8 mouse cellular contexts compared by ENCODE assay signal in the genomic region with DNA sequence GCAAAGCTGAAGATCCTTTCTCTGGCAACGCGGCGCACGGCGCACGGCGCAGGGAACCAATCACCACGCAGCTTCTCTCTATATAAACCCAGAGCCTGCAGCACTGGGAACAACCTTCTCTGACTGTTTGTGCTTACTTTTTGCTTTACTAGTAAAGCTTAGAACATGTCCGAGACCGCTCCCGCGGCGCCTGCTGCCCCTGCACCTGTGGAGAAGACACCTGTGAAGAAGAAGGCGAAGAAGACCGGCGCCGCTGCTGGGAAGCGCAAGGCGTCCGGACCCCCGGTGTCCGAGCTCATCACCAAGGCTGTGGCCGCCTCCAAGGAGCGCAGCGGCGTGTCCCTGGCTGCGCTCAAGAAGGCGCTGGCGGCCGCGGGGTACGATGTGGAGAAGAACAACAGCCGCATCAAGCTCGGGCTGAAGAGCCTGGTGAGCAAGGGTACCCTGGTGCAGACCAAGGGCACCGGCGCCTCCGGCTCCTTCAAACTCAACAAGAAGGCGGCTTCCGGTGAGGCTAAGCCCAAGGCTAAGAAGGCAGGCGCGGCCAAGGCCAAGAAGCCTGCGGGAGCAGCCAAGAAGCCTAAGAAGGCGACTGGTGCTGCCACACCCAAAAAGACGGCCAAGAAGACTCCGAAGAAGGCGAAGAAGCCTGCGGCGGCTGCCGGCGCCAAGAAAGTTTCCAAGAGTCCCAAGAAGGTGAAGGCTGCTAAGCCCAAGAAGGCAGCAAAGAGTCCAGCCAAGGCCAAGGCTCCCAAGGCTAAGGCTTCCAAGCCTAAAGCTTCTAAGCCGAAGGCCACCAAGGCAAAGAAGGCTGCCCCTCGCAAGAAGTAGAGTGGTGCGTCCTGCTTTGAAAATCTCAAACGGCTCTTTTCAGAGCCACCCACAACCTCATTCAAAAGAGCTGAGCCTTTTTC. TPM values are rescaled to one million over a fixed set of nuclear protein-coding genes. Genes with fewer than 3 reads are reported as not detected.
A peak's percentile ranks its signal among the peaks of the same experiment; 100 is the strongest.
DNase-seq lines count a peak whose midpoint lies in the region; ATAC-seq lines count a peak whose summit lies in the region.

No protein-coding gene starts in this region.

- peak; percentile 73 for ATAC-seq in hindbrain, embryonic 13.5 days (ENCODE audit: low FRiP score)
- peak; percentile 66 for ATAC-seq in megakaryocyte, adult 5-6 weeks (ENCODE audit: poor library complexity, severe bottlenecking)

- peak; percentile 78 for DNase-seq in Muller cell, postnatal 12 days (ENCODE audit: inconsistent ontology term)
- DNase-seq in cerebellum, adult 9-10 months, result peak; percentile 81
- peak; percentile 69 to 88 for DNase-seq in frontal cortex, adult 2 months (ENCODE audit: extremely low spot score in 1 of 2, low spot score in 1 of 2)
- DNase-seq in left cerebral cortex, adult 9 months (ENCODE audit: low spot score in 2 of 2), result peak; percentile 62 to 82
- DNase-seq in right cerebral cortex, adult 2 months (ENCODE audit: low spot score in 2 of 2), result peak; percentile 80 to 86
- DNase-seq in urinary bladder, postnatal 25 days (ENCODE audit: low spot score), result peak; percentile 56

- H3K36me3 ChIP-seq in hindbrain, embryonic 13.5 days, result no peaks in the 10 kb centered on the region

- peak overlapping the region; percentile 80 for H3K9ac ChIP-seq in hindbrain, embryonic 13.5 days

- under 1% methylated on average over 54 of the region's 54 CpGs for WGBS in hindbrain, embryonic 13.5 days

- peak overlapping the region; percentile 53 for H3K4me3 ChIP-seq in hindbrain, embryonic 13.5 days

- H3K4me1 ChIP-seq in hindbrain, embryonic 13.5 days (replicated peaks), result peaks cover 32% of the 10 kb centered on the region

- no peaks in the 10 kb centered on the region for H3K9me3 ChIP-seq in hindbrain, embryonic 13.5 days

- peak overlapping the region; percentile 99 for H3K4me2 ChIP-seq in hindbrain, embryonic 13.5 days

- H3K27me3 ChIP-seq in hindbrain, embryonic 13.5 days, result no peaks in the 10 kb centered on the region

- peak overlapping the region; percentile 93 for H3K27ac ChIP-seq in hindbrain, embryonic 13.5 days

RNA-seq across cellular contexts. Expression of a gene that starts 2.1 kb away (rescaled TPM):
- polyA plus RNA-seq in frontal cortex, adult 2 months (2012; rRNA removed), result 0.14 and 0.19 TPM in 2 replicates
- 0.10 and 0.16 TPM in 2 replicates for polyA plus RNA-seq in hindbrain, embryonic 13.5 days (2015; fragmentation: Nextera tagmentation; extraction: Ambion mirVana)
- 16.7 and 17.0 TPM in 2 replicates for total RNA-seq in megakaryocyte, adult 5-6 weeks (2015)
- 182 and 184 TPM in 2 replicates for total RNA-seq in megakaryocyte, adult 5-6 weeks (2017)

RNA-seq across cellular contexts. Expression of a gene that starts 3.7 kb away (rescaled TPM):
- 2.8 and 3.7 TPM in 2 replicates for polyA plus RNA-seq in frontal cortex, adult 2 months (2012; rRNA removed)
- polyA plus RNA-seq in hindbrain, embryonic 13.5 days (2015; fragmentation: Nextera tagmentation; extraction: Ambion mirVana), result 0.83 TPM in 1 of 2 replicates, not detected in the other
- total RNA-seq in megakaryocyte, adult 5-6 weeks (2015), result 110 and 116 TPM in 2 replicates
- 2,488 and 3,291 TPM in 2 replicates for total RNA-seq in megakaryocyte, adult 5-6 weeks (2017)

RNA-seq across cellular contexts. Expression of a gene that starts 7.0 kb away (rescaled TPM):
- 2.2 and 3.3 TPM in 2 replicates for polyA plus RNA-seq in frontal cortex, adult 2 months (2012; rRNA removed)
- 2.1 and 2.8 TPM in 2 replicates for polyA plus RNA-seq in hindbrain, embryonic 13.5 days (2015; fragmentation: Nextera tagmentation; extraction: Ambion mirVana)
- total RNA-seq in megakaryocyte, adult 5-6 weeks (2015), result 101 and 161 TPM in 2 replicates
- 295 and 358 TPM in 2 replicates for total RNA-seq in megakaryocyte, adult 5-6 weeks (2017)

RNA-seq across cellular contexts. Expression of a gene that starts 11.3 kb away (rescaled TPM):
- 0.22 and 0.59 TPM in 2 replicates for polyA plus RNA-seq in frontal cortex, adult 2 months (2012; rRNA removed)
- 0.38 TPM in 1 of 2 replicates, not detected in the other for polyA plus RNA-seq in hindbrain, embryonic 13.5 days (2015; fragmentation: Nextera tagmentation; extraction: Ambion mirVana)
- 43.8 and 48.7 TPM in 2 replicates for total RNA-seq in megakaryocyte, adult 5-6 weeks (2015)
- total RNA-seq in megakaryocyte, adult 5-6 weeks (2017), result 145 and 146 TPM in 2 replicates

RNA-seq across cellular contexts. Expression of a gene that starts 12.0 kb away (rescaled TPM):
- 0.15 and 0.44 TPM in 2 replicates for polyA plus RNA-seq in frontal cortex, adult 2 months (2012; rRNA removed)
- polyA plus RNA-seq in hindbrain, embryonic 13.5 days (2015; fragmentation: Nextera tagmentation; extraction: Ambion mirVana), result 0.29 TPM in 1 of 2 replicates, not detected in the other
- 32.3 and 36.5 TPM in 2 replicates for total RNA-seq in megakaryocyte, adult 5-6 weeks (2015)
- 143 and 176 TPM in 2 replicates for total RNA-seq in megakaryocyte, adult 5-6 weeks (2017)

Comparison
In these comparisons a context has a peak if more than half of its experiments do, and no peak if none do; other contexts are left out.
1. Peak in every context shown above with its lines: DNase-seq, ATAC-seq, H3K4me3 ChIP-seq and H3K27ac ChIP-seq.